Mouse (Mus musculus): ENCODE data around the gene Dnah9.

The Dnah9 gene

DNA sequence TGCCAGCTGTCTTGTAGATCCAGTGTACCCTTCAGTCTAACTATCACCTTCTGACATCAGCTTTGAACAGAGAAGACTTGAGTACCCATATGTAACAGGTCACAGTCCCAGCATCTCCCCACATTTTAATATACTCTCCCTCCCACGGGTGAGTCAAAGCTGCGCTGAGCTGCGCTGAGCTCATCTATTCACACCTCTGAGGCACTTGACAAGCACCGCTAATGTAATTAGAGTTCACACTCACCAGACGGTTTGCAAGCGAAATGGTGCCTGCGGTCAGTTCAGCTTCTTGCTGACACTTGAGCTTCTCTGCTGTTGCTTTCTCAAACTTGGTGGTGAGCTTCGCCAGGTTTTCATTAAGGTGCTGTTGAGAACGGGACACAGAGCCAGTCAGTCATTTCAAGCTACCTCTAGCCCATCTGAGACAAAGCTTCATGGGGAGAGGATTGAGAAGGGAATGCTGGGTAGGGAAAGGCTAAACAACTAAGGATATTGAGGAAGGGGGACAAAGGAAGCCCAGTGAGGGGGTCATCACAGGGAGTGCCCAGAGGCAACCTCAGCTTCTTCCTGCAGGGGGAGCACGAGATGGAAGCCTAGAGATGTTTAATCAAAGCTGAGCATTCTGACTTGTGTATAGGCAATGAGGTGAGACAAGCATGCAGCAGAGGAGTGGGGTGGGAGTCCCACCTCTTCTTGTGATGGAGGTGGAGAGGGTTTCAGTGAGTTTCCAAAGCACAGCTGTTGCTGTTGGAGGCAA lies 249.7 kb downstream of the Dnah9 start:
- DNase-seq, result no peak

DNA sequence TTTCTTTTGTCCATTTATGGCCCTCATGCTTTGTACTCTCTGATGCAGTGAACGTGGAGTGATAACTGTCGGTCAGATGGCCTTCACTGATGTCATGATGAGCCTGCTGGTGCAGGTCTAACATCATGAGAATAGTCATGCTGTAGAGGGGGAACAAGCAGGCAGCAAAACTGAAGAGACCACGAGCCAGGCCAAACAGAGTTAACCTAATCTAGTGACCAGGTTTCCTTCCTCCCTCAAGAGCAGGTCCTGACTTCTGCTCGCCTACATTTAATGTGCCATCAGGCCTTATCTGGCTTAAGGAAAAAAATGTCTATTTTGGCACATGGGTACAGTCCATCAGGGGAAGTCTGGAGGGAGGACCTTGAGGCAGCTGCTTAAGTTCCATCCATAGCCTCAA lies 259.2 kb downstream of the Dnah9 start:
- DNase-seq, result no peak

DNA sequence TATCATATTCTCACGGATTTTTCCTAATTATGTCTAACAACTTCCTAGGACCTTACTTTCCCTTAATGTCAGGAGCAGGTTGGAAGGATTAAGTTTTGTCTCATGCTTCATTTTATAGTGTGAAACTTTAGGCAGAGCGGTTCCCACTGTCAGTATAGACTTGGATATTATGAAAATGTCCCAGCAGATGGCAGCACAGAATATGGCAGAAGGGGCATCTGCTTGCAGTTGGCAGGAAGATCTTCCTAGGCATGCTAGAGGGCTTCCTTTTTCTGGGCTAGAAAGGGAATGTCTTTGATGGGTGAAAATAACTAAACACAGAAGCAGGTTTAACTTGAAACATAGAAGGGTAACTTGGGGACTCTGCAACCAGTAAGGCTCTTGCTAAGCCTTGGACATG lies 262.9 kb downstream of the Dnah9 start:
- DNase-seq, result no peak

DNA sequence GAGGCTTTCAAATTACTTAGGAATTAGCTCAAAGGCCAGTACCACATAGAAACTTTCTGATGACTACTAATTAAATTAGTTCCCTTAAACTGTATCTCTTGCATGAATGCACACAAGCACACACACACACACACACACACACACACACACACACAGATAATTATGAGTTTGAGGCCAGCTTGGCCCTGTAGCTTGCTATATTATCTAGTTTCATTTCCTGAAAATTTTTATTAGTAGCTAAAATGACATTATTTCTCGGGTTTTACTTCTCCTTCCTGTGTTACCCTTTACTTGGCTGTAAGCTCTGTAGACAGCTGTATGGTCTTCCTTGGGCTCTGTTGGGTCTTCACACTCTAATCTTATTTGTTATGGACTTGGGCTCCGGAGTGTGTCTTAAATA lies 264.4 kb downstream of the Dnah9 start:
- no peak for DNase-seq

DNA sequence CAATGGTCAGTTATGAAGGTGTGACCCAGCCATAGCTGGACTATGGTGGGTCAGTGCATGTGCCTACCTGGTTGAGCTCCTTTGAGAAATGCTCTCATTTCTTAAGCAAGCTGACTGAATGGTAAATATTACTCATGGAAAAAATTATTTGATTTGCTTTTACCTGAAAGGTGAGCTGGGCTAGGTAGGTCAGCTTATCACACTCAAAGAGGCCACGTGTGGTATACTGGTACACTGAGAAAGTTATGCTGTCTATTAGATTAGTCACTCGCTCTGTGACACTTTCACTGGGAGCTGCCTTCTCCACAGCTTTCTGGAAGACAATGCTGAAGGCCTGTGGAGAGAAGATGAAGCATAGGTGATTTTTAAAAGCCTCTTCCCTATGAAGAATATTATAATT lies 286.9 kb downstream of the Dnah9 start:
- DNase-seq, result no peak

DNA sequence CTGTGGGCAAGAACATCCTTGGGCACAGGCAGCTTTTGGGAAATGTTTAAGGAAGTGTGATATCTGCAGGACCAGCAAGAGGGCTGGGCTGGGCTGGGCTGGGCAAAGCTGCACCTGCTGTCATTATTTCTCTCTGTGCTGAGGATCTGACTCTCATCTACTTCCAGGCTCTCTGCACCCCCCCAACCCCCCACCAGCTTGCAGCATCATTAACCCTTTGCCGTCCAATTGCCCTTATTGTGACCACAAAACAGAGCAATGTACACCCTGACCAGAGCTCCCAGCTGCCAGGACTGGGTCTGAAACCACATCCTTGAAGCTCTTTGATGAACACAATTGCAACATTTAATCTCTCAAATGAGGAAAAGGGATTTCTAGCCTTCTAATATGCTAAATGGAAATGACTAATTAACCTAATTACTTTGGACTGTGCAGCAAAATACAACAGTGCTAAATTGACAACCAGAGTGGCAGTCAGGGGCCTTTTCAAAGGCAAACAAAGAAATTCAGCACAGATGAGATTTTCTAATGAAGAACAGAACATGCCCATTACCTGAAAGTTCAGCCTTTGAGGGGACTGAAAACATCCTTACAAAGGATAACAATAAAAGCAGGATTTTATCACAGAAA lies 291.1 kb downstream of the Dnah9 start:
- no peak for DNase-seq

DNA sequence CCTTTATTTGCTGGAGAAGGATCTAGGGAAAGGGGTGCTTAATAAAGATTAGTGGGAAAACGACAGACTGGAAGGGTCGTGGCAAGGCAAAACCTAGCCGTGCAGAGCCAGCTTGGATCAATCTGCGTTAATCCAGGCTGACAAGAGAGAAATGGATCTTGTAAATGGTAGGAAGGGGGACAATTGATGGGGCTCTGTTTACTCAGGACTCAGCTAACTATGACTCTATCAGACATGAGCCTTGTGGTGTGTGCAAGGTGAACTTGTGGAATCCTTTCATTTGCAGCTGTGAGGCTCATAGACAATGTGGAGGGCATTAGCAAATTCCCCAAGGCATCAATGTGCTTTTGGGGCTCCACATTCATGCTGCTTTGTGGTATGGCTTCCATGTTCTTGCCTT lies 306.9 kb downstream of the Dnah9 start:
- no peak for DNase-seq

DNA sequence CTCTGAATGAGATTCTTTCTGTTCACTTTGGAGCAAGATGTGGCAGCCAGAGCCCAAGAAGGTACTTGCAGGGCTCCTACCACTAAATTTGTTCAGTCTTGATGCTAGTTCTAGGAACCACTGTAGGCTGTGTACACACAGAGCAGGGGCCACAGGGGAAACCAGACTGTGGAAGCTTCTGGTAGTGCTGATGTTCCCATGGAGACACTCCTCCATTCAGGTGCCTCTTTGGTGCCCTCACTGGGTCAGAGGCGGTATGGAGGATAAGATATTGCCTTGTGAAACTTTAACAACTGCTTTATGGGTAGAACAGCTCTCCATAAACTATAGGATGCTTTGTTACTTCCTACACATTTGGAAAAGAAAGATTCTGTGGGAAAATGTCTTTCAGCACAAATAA lies 316.3 kb downstream of the Dnah9 start:
- no peak for DNase-seq

DNA sequence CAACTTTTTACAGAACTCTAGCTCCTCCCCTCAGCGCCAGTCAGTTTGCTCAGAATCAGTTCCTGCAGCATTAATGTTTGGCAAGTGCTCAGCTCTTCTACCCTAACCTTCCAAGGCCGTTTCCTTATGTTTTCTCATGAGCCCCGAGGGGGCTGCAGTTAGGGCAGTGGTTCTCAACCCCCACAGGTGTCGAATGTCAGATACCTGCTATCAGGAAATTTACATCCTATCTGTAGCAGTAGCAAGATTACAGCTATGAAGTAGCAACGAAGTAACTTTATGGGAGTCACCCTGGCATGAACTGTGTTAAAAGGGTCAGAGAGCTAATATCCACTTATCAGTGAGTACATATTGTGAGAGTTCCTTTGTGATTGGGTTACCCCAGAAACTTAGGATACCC lies 321.9 kb downstream of the Dnah9 start:
- no peak for DNase-seq

DNA sequence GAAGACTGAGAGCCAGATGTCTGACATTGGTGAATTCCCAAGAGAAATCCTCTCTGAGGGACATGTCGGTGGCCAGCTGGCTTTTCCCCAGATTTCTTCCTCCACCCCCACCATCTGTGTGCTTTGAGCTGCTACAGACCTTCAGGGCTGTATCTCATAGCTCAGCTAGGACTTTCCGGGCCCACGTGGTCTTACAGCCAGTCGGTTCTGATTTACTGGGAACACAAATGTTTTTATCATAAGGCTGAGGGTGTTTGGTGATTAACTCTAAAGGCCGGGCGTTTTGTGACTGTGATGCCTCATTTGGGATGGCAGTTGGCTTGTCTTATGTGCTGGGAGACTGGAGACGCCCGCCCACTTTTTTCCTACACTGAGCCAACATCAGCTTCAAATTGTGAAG lies 329.4 kb downstream of the Dnah9 start:
- peak; percentile 21 to 22 for DNase-seq

DNA sequence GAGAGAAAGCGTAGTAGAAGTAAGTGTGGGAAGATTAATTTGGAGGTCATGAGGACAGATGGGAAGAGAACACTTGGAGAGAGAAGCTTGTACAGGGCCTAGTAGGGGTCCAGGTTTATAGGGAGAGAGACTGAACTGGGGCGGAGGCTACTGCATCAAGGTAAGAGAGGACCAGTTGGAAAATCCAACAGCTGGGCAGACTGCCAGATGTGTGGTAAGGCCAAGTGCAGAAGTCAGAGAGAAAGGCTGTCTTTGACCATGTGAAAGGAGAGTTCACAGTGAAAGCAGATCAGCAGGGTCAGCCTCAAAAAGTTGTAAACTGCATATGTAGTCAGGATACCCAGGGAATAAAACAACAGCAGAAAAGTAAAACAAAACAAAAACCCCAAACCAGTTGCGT lies 343.8 kb downstream of the Dnah9 start:
- no peak for DNase-seq

DNA sequence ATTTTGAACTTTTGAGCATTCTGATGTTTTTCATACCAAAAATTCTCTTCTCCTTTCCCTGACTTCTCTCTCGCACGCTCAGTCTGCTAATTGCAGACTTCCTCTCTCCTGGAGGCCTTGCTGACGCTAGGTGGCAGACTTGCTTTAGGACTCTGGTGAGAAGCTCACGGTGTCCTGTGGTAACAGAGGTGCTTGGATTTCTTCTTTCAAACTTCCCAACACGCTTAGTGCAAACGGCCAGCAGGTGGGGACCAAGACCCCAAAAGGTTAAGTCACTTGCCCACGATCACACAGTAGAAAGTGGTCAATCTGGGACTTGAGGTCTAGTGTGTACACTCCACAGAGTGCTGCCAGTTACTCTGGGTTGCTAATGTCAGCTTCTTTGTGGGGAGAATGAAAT lies 347.5 kb downstream of the Dnah9 start:
- DNase-seq, result peak; percentile 57 to 66

DNA sequence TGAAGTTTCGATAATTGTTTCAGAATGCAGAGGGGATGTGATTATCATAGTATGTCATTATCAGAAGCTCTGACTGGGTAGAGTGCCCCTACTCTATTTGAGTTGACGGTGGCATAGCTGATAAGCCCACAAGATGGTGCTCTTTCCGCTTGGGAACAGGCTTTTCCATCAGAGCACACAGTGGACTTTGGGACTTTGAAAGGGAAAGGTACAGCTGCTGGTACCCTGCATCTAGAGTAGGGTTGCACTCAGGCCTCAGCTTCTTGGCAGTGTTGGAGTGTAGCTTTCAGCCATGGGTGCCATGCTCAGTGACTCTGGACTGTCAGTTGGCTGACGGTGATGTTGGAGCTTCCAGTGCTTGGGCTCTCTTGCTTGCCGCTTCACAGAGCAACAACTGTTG lies 348.1 kb downstream of the Dnah9 start:
- DNase-seq, result no peak

DNA sequence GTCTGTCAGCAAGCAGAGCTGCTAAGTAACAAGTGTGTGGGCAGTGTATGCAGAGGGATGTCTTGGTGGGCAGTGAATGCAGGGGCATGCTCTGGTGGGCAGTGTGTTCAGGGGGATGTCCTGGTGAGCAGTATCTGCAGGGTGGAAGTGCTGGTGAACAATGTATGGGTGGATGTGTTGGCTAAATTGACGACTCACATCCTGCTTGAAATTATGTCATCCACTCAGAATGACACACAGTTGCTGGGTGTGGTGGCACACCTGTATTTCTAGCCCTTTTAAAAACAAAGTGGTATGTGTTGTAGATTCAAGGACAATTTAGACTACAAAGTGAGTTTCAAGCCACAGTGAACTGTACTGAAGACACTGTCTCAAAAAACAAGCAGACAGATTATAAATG lies 350.2 kb downstream of the Dnah9 start:
- no peak for DNase-seq

DNA sequence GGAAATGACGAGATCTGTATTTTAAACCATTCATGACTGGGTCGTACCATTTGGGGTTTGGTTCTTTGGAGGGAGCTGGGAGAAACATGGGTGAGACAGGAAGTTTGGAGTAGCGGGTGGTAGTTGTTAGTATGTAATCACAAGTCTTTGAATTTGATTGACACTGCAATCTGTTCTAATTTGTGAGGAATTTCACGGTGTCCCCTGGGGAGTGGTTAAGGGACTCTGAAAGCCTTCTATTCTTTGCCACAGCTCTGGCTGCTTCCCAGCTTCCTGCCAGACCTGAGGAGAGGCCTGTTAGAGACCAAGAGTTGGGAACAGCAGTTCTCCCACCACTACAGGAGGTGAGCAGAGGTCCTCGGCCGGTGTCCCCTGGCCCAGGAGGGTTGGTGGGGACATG lies 352.1 kb downstream of the Dnah9 start:
- no peak for DNase-seq

DNA sequence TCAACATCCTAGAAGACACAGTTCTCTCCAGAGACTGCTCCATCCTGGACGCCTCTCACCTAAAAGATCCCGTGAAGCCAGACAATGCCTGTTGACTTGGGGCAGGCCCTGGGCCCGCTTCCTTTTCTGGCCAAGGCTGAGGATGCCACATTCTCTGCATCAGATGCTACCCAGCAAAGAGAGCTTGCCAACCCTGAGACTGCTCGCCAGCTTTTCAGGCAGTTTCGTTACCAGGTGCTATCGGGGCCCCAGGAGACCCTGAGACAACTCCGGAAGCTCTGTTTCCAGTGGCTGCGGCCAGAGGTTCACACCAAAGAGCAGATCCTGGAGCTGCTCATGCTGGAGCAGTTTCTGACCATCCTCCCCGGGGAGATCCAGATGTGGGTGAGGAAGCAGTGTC lies 354.0 kb downstream of the Dnah9 start:
- DNase-seq, result no peak

DNA sequence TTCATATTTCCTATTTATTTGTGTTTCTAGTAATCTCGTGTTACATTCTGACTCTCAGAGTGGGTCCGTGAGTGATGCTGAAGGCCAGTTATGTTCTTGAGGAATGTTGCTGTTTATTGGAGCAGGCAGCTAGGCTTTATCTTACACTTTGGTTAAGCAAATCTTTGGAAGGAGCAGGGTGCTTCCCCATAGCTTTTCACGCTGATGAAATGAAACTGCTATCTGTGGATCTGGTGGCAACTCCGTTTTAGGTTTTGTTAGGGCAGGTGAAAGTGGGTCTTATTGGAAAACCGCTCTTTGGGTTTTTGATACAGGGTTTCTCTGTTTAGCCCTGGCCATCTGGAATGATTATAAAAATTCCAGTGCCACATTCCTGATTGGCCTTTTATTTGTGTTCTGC lies 356.3 kb downstream of the Dnah9 start:
- no peak for DNase-seq

DNA sequence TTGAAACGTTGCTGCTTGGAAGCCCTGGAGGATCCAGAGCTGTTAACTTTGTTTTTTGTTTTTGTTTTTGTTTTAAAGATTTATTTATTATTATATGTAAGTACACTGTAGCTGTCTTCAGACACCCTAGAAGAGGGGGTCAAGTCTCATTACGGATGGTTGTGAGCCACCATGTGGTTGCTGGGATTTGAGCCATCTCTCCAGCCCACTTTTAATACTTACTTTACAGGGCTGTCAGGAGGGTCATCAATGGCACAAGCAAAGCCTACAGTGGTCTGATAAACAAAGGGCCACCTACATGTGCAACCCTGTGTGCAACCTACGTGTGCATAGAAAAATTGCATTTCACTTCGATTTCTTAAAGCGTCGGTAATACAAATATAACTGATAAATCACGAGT lies 360.8 kb downstream of the Dnah9 start:
- DNase-seq, result no peak

DNA sequence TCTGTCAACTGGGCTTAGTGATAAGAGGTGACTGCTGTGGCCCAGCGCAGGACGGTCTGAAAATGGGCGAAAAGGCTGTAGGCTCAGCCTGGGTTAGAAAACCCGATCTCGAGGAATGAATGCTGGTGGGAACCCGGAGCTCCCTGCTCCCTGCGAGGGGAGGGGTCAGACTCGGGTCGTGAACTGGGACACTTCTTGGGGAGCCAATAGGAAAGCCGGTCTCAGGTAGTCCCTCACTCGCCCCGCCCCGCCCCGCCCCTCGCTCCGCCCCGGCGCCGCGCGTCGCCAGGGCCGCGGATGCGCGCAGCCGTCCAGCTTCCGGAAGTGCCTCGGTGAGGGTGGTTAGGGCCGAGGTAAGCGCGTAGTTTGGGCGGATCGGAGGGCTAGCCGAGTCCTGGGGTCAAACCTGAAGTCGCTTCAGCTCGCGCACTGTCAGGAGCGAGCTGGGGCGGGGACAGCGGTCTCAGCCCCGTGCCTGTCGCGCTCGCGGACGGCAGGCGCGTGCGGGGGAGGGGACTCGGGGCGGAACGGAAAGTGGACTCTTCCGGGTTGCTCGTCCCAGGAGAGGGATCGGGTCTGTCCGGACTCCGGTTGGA lies 361.3 kb downstream of the Dnah9 start, which contains the start of gene Zkscan6:
Zkscan6 (plus strand) TSS at position 267 of the 596 bp plus-strand sequence.
- peak; percentile 82 to 86 for DNase-seq

DNA sequence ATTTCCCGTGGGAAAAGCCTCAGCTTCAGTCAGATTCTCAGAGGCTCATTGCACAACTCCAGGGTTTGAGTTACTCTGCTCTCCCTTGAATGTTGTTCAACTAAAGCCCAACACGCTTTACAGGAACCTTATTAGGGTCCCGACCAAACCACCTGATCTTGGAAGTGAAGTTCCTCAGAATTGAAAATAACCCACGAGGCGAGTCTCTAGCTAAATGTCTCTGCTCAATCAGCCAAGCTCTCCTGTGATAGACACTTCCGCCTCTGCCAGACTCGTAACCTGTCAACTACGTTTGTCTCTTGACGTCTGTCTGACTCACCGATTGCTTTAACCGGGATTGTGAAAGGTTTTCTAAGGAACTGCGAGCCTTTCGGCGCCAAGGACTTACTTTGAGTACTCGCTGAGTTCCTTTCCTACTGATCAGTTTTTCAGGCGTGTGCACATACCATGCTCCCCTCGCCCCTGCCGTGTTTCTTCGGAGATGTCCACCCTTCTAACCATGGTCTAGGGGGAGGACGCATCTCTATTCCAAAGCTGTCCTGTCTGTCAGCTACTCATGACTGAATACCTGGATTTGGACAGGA lies 361.9 kb downstream of the Dnah9 start:
- DNase-seq, result no peak

DNA sequence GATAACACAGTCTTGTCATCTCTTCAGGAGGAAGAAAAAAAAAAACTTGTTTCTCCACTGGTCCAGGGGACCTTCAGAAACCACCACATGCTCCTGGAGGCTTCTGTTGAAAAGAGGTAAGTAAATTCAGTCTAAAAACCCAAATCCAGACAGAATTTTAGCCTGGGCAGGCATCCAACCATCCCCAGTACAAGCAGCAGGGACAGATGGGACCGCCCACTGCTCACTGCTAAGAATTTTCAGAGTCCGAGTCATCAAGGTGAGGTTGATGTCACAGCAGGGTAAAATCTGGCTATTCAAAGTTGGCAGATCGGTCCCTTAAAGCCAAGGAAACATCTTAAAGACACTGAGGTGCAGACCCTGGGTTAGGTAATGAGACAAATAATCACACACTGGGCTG lies 366.5 kb downstream of the Dnah9 start:
- peak; percentile 88 to 92 for DNase-seq

DNA sequence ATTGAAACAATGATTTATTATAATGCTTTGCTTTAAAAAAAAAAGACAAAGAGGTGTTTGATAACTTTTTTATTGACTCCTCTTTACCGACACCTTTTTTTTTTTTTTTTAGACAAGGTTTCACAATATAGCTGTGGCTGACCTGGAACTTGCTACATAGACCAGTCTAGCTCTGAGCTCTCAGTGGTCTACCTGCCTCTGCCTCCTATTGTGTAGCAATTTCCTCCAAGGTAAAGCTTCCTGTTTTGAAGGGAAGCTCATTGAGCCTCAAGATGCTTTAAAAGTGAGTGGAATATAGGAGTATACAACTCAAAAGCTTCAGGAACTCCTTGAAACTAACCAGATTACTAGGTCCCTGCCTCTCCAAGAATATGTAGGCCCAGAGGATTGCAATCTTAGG lies 372.5 kb downstream of the Dnah9 start:
- no peak for DNase-seq

DNA sequence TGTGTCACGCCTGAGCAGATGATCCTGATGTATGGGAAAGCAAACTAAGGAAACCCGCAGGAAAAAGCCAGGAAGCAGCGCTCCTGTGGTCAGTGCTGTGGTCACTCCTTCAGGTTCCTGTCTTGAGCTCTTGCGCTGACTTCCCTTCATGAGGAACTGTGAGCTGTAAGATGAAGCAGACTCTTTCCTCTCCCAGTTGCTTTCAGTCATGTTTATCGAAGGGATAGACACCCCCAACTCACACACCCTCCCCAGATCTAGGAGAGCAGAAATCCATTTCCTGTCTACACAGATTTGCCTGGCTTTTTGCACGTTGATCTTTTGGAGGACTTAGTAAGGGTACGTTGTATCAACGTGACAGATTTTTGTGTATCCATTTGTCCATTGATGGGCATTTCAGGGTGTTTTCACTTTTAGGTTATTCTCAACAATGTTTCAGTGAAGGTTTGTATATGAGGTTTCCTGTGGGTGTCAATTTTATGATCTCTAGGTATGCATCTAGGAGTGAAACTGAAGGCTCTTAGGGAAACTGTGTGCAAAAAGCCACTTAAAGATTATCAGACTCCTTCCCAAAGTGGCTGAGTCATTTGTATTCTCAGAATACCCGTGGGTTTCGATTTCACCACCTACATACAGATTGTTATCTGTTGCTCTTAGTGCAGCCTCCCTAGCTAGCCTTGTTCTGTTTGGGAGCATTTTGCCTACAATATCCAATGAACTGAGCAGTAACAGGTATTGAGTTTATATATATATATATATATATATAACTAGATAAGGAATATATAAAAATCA lies 373.7 kb downstream of the Dnah9 start:
- DNase-seq, result no peak
